Mouse (Mus musculus) right cerebral cortex, adult 18-20 months (tissue): ENCODE results near the gene Pkd1l2.

Experiments
- DNase-seq: peaks from one replicate; pipeline ENCODE4 v3.0.0; 2022; ENCODE audit warnings: mixed read lengths

Pkd1l2 gene

GRCm38 (mm10) chr8:117082399-117082872 is at the start of gene Pkd1l2:
Pkd1l2 (minus strand) TSS chr8:117082449.
- DNase-seq, result no peak

- no peak for DNase-seq
These were observed 44.8 kb upstream of the Pkd1l2 start for GRCm38 (mm10) chr8:117127063-117127462.

GRCm38 (mm10) chr8:117126411-117126810 is 44.2 kb upstream of the Pkd1l2 start:
- DNase-seq, result no peak

- no peak for DNase-seq
These were observed 43.6 kb upstream of the Pkd1l2 start for GRCm38 (mm10) chr8:117125854-117126253.

- DNase-seq, result no peak
These were observed 41.8 kb upstream of the Pkd1l2 start for GRCm38 (mm10) chr8:117123850-117124633.

- DNase-seq, result no peak
These were observed 39.0 kb upstream of the Pkd1l2 start for GRCm38 (mm10) chr8:117121277-117121676.

- DNase-seq, result no peak
These were observed 36.2 kb upstream of the Pkd1l2 start for GRCm38 (mm10) chr8:117118409-117118808.

- no peak for DNase-seq
These were observed 34.3 kb upstream of the Pkd1l2 start for GRCm38 (mm10) chr8:117116534-117116933.

- DNase-seq, result no peak
These were observed 33.6 kb upstream of the Pkd1l2 start for GRCm38 (mm10) chr8:117115676-117116446.

GRCm38 (mm10) chr8:117115094-117115493 is 32.8 kb upstream of the Pkd1l2 start:
- DNase-seq, result no peak

GRCm38 (mm10) chr8:117112261-117112660 is 30.0 kb upstream of the Pkd1l2 start:
- no peak for DNase-seq

- no peak for DNase-seq
These were observed 29.4 kb upstream of the Pkd1l2 start for GRCm38 (mm10) chr8:117111641-117112040.

- DNase-seq, result peak; percentile 28
These were observed 27.6 kb upstream of the Pkd1l2 start for GRCm38 (mm10) chr8:117109801-117110390.

- DNase-seq, result no peak
These were observed 26.9 kb upstream of the Pkd1l2 start for GRCm38 (mm10) chr8:117109018-117109711.

- DNase-seq, result peak; percentile 66
These were observed 25.3 kb upstream of the Pkd1l2 start for GRCm38 (mm10) chr8:117107533-117107932.

- DNase-seq, result peak; percentile 17
These were observed 15.4 kb upstream of the Pkd1l2 start for GRCm38 (mm10) chr8:117097564-117098191.

GRCm38 (mm10) chr8:117097051-117097563 is 14.9 kb upstream of the Pkd1l2 start:
- DNase-seq, result no peak

GRCm38 (mm10) chr8:117095647-117096046 is 13.4 kb upstream of the Pkd1l2 start, which contains the start of gene Bco1:
Bco1 (plus strand) TSS chr8:117095854.
- no peak for DNase-seq

GRCm38 (mm10) chr8:117094053-117094452 is 11.8 kb upstream of the Pkd1l2 start:
- peak; percentile 59 for DNase-seq

GRCm38 (mm10) chr8:117089802-117090201 is 7.6 kb upstream of the Pkd1l2 start:
- no peak for DNase-seq

GRCm38 (mm10) chr8:117087036-117087435 is 4.8 kb upstream of the Pkd1l2 start:
- no peak for DNase-seq

- no peak for DNase-seq
These were observed 3.3 kb upstream of the Pkd1l2 start for GRCm38 (mm10) chr8:117085521-117085920.
